Mouse (Mus musculus) layer of hippocampus, adult 8-10 months (tissue): ENCODE measurements around the gene E130308A19Rik. TPM values are rescaled to one million over a fixed set of nuclear protein-coding genes. Genes with fewer than 3 reads are reported as not detected.

Source experiments
- total RNA-seq, 4 experiments: library from RNA; stranded (reverse); gene quantifications; 2 replicates each; pipeline ENCODE4 v1.2.4; 2022

E130308A19Rik gene
- total RNA-seq, 4 experiments from 2014 or later, result 11.6 to 16.6 (median 13.0) TPM

Other genes with a start within 250 kb of the E130308A19Rik start
- gene Susd1, start 187.6 kb upstream of the E130308A19Rik start, total RNA-seq, result 10 to 100 TPM in 2 of 4 experiments, 1 to 10 TPM in 2; 8.3 to 11.1 (median 10.1) TPM
- 10 to 100 TPM; 34.8 to 37.4 (median 36.7) TPM for gene Ptbp3, start 76.8 kb upstream of the E130308A19Rik start, total RNA-seq
- gene Hsdl2, start 44.6 kb upstream of the E130308A19Rik start, total RNA-seq, result 10 to 100 TPM; 23.0 to 31.4 (median 29.0) TPM
- 10 to 100 TPM; 20.9 to 26.0 (median 23.8) TPM for gene Inip, start 175.4 kb downstream of the E130308A19Rik start, total RNA-seq
- 10 to 100 TPM; 38.7 to 45.5 (median 40.4) TPM for gene Snx30, start 179.6 kb downstream of the E130308A19Rik start, total RNA-seq